Mouse (Mus musculus) layer of hippocampus, adult 2 months (tissue): ENCODE results near the gene Socs3. TPM values are rescaled to one million over a fixed set of nuclear protein-coding genes. Genes with fewer than 3 reads are reported as not detected.

Experiments
- DNase-seq, 2 experiments: peaks; one replicate each; pipeline ENCODE4 v3.0.0; 2022; ENCODE audit warnings: low spot score in 2 of 2
- H3K27ac ChIP-seq: fragments of 200-600 bp; 2 replicates; pipeline ENCODE4 v1.8.1; 2022
- H3K4me3 ChIP-seq: fragments of 200-600 bp; 2 replicates; pipeline ENCODE4 v1.8.1; 2022; ENCODE audit warnings: mild to moderate bottlenecking
- CTCF ChIP-seq: fragments of 200-600 bp; conservative IDR thresholded peaks from 2 replicates; pipeline ENCODE4 v1.8.1; 2022; ENCODE audit warnings: antibody characterized with exemption, mild to moderate bottlenecking, moderate library complexity
- total RNA-seq, 2 experiments: library from RNA; stranded (reverse); gene quantifications; 2 replicates each; pipeline ENCODE4 v1.2.3; 2021

The Socs3 gene
- total RNA-seq, 2 experiments from 2014 or later: 0.92 to 1.3 TPM

DNA sequence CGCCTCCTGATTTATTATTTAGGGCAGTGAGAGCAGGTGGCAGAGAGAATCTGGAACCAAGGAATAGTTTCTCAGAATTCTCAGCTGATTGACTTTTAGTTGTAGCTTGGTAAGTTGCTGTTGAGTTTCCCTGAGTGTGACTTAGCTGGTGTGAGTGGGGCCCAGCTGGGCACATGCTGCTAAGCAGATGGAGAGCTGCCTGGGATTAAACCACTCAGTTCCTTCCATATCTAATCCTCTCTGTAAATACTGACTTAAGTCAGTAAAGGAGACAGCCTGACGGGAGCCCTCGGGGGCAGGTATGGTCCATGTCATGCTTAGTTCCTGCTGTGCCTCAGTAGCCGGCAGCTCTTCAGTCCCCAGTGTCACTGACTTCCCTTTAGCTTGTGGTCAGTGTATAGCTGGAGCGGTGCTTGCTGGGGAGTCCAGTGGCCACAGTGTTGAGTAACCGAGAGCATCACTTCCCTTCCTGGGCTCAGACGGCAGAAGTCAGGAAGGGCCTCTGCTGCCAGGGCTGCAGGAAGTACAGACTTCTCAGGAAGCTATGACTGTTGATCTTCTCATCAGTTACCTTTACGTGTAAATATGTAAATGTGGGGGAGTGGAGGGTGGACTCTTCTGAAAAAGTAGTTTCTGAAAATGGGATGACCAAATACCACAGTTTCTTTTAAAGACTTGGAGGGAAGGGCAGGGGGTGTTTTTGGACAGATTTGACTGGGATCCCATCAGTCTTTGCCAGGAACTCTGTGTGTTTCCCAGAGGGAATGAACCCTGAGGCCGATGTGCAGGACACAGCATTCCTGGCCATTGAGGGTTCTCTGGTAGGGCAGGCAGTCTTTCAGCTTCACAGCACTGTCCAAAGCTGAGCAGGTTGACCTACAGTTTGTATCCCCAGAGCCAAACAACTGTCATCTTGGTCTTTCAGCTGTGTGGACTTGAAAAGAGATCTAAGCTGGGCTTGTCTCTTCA lies 21.9 kb upstream of the Socs3 start:
- Histone ChIP-seq H3K27ac (peak overlapping the region; percentile 5; the same call in 1 of the 2 replicates), H3K4me3 (no peak overlapping the region)
- DNase-seq: no peak
- TF ChIP-seq CTCF: no peak

DNA sequence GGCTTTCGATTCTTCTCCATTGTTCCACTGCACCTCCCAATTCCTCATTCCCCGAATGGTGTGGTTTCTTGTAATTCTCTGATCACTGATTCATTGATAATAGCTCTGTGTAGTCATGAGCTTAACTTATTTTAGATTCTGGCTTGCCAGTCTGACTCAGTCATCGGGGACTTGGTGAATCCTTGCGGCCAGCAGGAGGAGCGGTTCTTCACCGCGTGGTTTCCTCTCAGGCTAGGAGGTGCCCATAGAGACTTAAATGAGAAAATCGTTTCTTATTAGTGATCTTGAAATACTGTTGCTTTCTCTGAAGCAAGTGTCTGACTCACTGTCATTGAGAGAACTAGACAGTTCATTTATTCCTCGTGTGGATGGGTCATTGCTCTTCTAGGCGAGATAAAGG lies 20.1 kb upstream of the Socs3 start:
- Histone ChIP-seq H3K27ac (no peak overlapping the region), H3K4me3 (no peak overlapping the region)
- peak; percentile 51 for TF ChIP-seq CTCF
- DNase-seq: no peak

DNA sequence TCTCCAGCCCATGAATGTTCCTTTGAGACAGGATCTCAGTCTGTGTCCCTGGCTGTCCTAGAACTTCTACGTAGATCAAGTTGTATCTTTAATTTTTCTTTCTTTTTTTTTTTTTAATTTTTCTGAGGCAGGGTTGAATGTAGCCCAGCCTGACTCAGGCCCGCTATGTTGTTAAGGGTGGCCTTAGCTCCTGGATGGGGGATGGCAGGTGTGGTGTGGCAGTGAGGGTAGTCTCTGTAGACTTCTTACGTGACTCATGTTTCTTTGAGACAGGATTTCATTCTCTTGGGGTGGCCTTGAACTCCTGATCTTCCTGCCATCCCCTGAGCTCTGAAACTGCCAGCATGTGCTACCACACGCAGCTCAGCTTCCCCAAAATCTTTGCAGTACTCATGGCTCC lies 19.4 kb upstream of the Socs3 start:
- no peak overlapping the region for H3K27ac ChIP-seq
- TF ChIP-seq CTCF: no peak
- no peak for DNase-seq
- H3K4me3 ChIP-seq: no peak overlapping the region

DNA sequence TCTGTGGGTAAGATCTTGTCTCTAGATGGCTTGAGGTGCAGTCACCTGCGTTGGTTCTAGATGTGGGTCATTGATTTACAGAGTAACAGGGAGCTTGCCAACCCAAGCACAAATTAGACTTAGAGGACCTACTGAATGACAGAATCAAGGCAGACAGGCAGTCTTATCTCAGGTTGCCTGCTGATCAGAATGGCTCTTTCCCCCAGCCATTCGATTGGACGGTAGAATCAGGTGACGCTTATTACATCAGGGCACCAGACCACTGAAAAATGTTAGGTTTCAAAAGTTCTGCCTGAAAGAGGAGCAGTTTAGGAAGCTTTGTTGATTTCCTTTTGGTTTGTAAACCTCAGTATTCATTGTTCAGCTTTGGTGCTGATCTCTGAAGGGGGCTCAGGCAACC lies 18.1 kb upstream of the Socs3 start:
- no peak for TF ChIP-seq CTCF
- DNase-seq: no peak
- peak overlapping the region; percentile 65 for H3K4me3 ChIP-seq
- peak overlapping the region; percentile 96 for H3K27ac ChIP-seq

DNA sequence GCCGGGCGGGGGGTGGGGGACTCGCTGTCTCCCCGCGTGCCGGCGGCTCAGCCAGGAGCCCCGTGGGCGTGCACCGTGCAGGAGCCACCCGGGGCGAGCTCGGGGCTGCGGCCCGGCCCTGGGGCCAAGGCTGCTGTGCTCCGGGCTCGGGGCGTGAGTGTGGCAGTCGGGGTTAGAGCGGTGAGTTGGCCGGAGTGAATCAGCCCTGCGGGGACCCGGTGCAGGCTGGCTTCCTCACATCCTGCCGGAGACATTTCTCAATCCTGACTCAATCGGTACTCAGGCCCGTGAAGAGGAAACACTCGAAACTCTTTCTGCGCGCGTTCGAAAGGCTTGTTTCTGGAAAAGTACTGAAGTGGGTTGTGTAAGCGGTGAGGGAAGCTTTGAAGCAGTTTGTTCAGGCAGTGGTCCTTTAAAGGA lies 17.2 kb upstream of the Socs3 start:
- DNase-seq: no peak
- no peak for TF ChIP-seq CTCF
- Histone ChIP-seq H3K4me3 (peak overlapping the region; percentile 65), H3K27ac (peak overlapping the region; percentile 96)

DNA sequence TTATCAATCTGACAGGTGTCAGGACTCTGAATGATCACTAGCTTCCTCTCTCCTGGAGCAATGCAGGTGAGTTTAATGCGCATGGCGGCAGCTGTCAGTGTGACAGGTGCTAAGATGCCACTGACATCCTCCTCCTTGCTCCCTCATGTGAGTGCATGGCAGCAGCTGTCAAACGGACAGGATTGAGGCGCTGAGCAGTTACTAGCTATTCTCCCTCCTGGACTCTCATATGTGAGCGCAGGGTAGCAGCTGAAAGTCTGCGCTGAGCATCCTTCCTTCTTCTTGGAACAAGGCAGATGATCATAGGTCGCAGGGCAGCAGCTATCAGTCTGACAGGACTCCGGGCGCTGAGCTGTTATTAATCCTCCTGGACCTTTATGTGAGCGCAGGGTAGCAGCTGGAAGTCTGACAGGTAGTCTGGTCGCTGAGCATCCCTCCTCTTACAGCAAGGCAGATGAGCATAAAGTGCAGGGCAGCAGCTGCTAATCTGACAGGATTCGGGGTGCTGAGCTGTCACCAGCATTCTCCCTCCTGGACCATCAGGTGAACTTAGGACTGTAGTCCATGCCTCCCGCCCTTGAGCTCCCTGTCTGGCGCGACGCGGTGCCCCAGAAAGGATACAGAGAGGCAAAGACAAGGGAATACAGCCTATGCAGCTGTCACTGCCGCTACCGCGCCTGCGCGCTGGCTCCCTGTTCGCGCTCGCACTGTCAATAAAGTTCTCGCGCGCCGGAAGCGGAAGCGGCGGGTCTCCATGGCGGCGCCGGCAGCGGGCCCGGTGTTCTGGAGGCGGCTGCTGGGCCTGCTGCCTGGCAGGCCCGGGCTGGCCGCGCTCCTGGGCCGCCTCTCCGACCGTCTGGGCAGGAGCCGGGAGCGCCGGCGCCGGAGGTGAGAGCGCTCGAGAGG lies 16.5 kb upstream of the Socs3 start, which contains the start of gene Pgs1:
Gene Pgs1 (plus strand): TSS at position 167 of the 906 bp plus-strand sequence.
- DNase-seq: peak; percentile 90 to 91
- H3K27ac ChIP-seq: peak within 1 kb of the TSS; percentile 96
- peak within 1 kb of the TSS; percentile 65 for H3K4me3 ChIP-seq
- no peak for TF ChIP-seq CTCF

DNA sequence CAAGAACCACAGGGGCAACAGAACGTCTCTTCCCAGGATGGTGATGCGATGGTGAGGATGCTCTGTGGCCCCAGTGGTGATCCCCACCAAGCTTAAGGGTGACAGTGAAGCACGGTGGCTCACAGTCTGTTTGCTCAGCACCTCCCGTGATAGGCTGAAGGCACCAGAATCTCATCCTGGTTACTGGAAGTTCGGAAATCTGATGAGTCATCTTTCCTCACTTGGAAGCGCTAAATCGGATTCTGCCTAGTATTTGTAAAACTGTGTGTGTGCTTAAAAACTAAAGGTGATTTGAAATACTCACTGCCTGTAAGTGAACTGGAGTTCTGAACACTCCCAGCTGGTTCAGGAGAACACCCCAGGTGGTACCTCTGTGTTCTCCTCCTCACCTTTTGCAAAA lies 13.9 kb upstream of the Socs3 start:
- Histone ChIP-seq H3K4me3 (no peak overlapping the region), H3K27ac (no peak overlapping the region)
- no peak for TF ChIP-seq CTCF
- DNase-seq: no peak

DNA sequence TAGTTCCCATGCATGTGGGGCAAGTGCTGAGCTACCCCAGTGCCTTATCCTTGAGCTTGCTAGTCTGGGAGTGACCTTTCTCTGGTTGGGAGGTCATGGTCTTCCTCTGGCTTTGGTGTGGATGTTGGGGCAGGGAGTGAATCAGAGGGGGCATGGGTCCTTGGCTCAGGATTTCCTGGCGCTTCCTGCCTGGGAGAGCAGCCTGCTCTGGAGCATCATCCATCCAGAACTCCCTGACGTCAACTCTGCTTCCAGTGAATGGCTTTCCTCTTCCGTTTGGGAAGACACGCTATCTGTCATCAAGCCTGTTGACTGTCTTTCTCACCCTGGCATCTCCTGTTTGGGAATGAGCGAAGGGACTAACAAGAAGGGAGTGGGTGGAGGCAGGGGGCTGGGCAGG lies 12.6 kb upstream of the Socs3 start:
- TF ChIP-seq CTCF: no peak
- DNase-seq: no peak
- Histone ChIP-seq H3K4me3 (no peak overlapping the region), H3K27ac (no peak overlapping the region)

DNA sequence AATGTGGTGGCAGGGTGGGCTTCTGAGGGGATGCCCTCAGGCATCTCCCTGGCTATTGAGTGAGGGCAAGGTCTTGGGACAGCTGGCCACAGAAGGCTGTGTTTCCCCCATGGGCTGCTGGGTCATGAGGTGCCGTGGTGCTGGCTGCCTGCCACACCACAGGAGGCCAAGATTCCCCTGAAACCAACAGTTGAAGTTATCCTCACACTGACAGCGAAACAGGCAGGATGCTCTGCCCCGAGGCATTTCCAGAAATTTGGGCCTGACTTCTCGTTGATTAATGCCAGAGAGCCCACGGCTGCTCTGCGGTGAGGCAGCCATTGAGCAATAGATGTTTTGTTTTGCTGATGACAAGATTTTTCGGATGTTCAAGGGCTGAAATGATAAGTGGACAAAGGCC lies 9.5 kb upstream of the Socs3 start:
- H3K4me3 ChIP-seq: no peak overlapping the region
- TF ChIP-seq CTCF: no peak
- DNase-seq: no peak
- H3K27ac ChIP-seq: no peak overlapping the region

DNA sequence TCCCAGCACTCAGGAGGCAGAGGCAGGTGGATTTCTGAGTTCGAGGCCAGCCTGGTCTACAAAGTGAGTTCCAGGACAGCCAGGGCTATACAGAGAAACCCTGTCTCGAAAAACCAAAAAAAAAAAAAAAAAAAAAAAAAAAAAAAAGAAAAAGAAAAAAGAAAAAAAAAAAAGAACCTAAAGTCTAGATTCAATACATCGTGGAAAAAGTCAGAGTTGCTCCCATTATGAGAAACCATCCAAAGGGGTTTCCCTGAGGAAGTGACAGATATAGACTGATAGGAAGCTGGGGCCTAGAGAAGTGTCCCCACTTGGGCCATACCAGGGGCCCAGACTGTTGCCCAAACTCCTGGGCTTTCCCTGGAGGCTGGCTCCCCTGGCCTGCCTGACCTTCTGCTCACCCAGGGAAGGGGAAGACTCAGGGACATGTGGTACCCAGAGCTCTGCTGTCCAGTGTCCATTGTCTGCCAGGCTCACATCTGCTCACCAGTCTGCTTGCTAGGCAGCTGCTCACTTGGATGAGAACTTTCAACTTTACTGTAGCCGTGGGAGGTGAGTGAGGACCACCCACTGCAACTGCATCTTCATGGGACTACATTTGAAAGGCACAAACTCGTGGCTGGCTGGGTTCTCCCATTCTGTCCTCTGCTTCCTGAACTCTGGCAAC lies 8.0 kb upstream of the Socs3 start:
- Histone ChIP-seq H3K27ac (no peak overlapping the region), H3K4me3 (no peak overlapping the region)
- TF ChIP-seq CTCF: no peak
- DNase-seq: no peak

DNA sequence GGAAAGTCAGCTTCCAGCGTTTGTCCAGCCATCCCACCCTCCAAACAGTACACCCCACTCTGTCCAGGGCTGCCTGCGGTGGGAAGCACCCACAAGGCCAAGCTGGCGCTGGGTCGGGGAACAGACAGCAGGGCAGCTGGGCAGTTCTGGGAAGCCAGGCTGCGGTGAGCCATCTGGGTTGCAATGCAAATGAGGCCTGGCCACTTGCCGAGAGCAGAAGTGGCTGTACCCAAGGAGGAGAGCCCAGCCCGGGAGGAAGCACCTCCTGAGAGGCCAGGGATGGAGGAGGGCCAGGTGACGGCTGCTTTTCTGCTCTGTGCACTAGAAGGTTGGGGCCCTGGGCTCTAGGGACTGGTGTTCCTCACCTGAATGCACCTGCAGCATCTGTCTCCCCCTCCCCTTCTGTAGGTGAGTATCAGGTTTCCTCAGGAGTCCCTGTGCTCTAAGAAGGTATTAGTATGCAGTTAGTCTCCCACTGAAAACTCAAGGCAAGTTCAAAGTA lies 6.3 kb upstream of the Socs3 start:
- no peak overlapping the region for H3K4me3 ChIP-seq
- no peak for DNase-seq
- no peak overlapping the region for H3K27ac ChIP-seq
- no peak for TF ChIP-seq CTCF

DNA sequence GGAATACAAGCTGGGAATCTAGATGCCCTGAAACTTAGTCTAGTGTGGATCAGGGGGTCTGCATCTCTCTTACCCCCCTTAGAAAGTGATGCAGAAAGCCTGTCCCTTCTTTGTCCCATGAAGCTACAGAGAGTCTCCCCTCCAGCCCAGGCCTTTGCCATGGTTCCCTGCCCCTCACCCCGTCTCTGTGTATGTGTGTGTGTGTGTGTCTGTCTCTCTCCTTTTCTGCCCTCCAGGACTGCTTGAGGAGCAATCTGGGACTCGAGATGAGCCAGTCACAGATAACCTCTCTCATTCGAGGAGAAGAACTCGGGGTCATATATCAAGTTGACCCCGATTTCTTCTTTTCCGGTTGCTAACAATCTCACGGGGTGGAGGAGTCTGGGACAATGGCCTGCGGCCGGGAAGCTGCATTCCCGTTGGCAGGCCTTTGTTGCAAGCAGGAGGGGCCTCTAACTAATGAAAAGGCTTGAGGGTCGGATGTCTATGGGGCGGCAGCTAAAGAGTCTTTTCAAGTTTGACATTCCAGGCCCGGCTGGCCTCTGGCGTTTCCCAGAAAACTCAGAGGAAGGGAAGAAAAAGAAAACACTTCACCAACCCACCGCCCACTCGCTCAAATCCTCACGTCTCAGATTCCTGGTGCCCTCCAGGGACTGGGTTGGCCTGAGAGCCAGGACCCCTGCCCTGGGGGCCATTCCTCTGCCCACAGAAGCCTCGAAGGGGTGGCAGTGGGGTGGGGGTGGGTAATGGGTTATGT lies 5.5 kb upstream of the Socs3 start:
- Histone ChIP-seq H3K4me3 (no peak overlapping the region), H3K27ac (no peak overlapping the region)
- no peak for DNase-seq
- no peak for TF ChIP-seq CTCF
